7 mouse cellular contexts compared by ENCODE assay signal in the genomic region with DNA sequence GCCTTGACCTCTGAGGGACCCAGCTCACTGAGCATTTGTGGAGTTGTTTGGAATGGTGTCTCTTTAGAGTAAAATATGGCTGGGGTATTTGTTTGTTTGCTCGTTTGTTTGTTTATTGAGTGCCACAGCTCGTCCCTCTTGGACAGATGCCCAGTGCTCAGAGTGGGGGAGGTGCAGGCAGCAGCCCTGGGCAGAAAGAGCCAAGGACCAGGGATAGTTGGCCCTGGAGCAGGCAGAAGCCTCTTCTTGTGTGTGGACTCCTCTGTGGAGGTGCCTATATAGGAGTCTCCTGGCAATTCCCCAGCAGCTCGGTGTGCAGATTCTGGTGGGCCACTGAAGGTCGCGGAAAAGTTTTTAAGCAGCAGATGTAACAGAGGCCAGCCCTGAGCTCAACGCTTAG.
DNase-seq lines count a peak whose midpoint lies in the region; ATAC-seq and TF ChIP-seq lines count a peak whose summit lies in the region.

No protein-coding gene starts in this region.

- H3K4me3 ChIP-seq in forebrain, embryonic 11.5 days (ENCODE audit: low read depth, low read length), result peak overlapping the region; percentile 61; the same call in 1 of the 2 replicates
- peak overlapping the region; percentile 67 for H3K4me3 ChIP-seq in hindbrain, postnatal 0 days (ENCODE audit: low read length)
- H3K4me3 ChIP-seq in neural tube, embryonic 14.5 days (ENCODE audit: low read depth, low read length), result peak overlapping the region; percentile 55; the same call in 1 of the 2 replicates

- H3K9ac ChIP-seq in forebrain, embryonic 11.5 days (ENCODE audit: low read length), result no peak overlapping the region
- H3K9ac ChIP-seq in hindbrain, postnatal 0 days (replicated peaks; ENCODE audit: low read length), result peak overlapping the region; percentile 71; the same call in 1 of the 2 replicates
- H3K9ac ChIP-seq in neural tube, embryonic 14.5 days (replicated peaks; ENCODE audit: low read depth, low read length), result peak overlapping the region; percentile 72; the same call in 1 of the 2 replicates

- no peak for TF ChIP-seq CTCF in hindbrain, postnatal 0 days (IDR thresholded peaks at IDR 0.05; ENCODE audit: low read depth)

- peak; percentile 49 for DNase-seq in Muller cell, postnatal 12 days (ENCODE audit: inconsistent ontology term)
- peak; percentile 65 for DNase-seq in adrenal gland, adult 2 months
- DNase-seq in forebrain, embryonic 11.5 days (ENCODE audit: low spot score), result peak; percentile 56
- peak; percentile 67 for DNase-seq in hindbrain, postnatal 0 days (ENCODE audit: low spot score)
- peak; percentile 79 for DNase-seq in left cerebral cortex, postnatal 4 days

- H3K4me2 ChIP-seq in forebrain, embryonic 11.5 days (ENCODE audit: low read depth, low read length, severe bottlenecking), result peak overlapping the region; percentile 100
- H3K4me2 ChIP-seq in hindbrain, postnatal 0 days (ENCODE audit: low read depth, low read length), result peak overlapping the region; percentile 97
- H3K4me2 ChIP-seq in neural tube, embryonic 14.5 days (ENCODE audit: low read depth, low read length), result peak overlapping the region; percentile 100; the same call in 1 of the 2 replicates

- H3K9me3 ChIP-seq in forebrain, embryonic 11.5 days (ENCODE audit: control insufficient read depth, low read length), result no peaks in the 10 kb centered on the region
- no peaks in the 10 kb centered on the region for H3K9me3 ChIP-seq in hindbrain, postnatal 0 days (ENCODE audit: low read length)
- H3K9me3 ChIP-seq in neural tube, embryonic 14.5 days (ENCODE audit: control insufficient read depth, low read length), result no peaks in the 10 kb centered on the region

- peaks cover 20% of the 10 kb centered on the region; the same call in 1 of the 2 replicates for H3K4me1 ChIP-seq in forebrain, embryonic 11.5 days (replicated peaks; ENCODE audit: control insufficient read depth, insufficient read depth, low read length)
- 0 out of 2 replicates have a peak, but pooled peaks cover 13% of the 10 kb centered on the region for H3K4me1 ChIP-seq in hindbrain, postnatal 0 days (ENCODE audit: insufficient read depth, low read length)
- H3K4me1 ChIP-seq in neural tube, embryonic 14.5 days (ENCODE audit: control insufficient read depth, insufficient read depth, low read length), result peaks cover 14% of the 10 kb centered on the region

- peaks cover 4% of the 10 kb centered on the region; the same call in 1 of the 2 replicates for H3K27me3 ChIP-seq in forebrain, embryonic 11.5 days (ENCODE audit: control insufficient read depth, insufficient read depth, low read length)
- no peaks in the 10 kb centered on the region for H3K27me3 ChIP-seq in hindbrain, postnatal 0 days (ENCODE audit: insufficient read depth, low read length)
- peaks cover 3% of the 10 kb centered on the region; the same call in 1 of the 2 replicates for H3K27me3 ChIP-seq in neural tube, embryonic 14.5 days (ENCODE audit: control insufficient read depth, insufficient read depth, low read length)

- no peak overlapping the region for H3K27ac ChIP-seq in forebrain, embryonic 11.5 days (ENCODE audit: low read depth, low read length)
- H3K27ac ChIP-seq in hindbrain, postnatal 0 days, result no peak overlapping the region
- H3K27ac ChIP-seq in neural tube, embryonic 14.5 days (ENCODE audit: low read depth, low read length), result no peak overlapping the region

- no peaks in the 10 kb centered on the region for H3K36me3 ChIP-seq in forebrain, embryonic 11.5 days (ENCODE audit: control insufficient read depth, insufficient read depth, low read length)
- no peaks in the 10 kb centered on the region for H3K36me3 ChIP-seq in hindbrain, postnatal 0 days (ENCODE audit: insufficient read depth, low read length)
- no peaks in the 10 kb centered on the region for H3K36me3 ChIP-seq in neural tube, embryonic 14.5 days (ENCODE audit: control insufficient read depth, insufficient read depth, low read length)

- intact Hi-C loops in left cerebral cortex, postnatal 4 days (cut with DNase I), result no loop called here

- 24% methylated on average over 6 of the region's 6 CpGs for WGBS in forebrain, embryonic 11.5 days
- WGBS in hindbrain, postnatal 0 days, result 22% methylated on average over 6 of the region's 6 CpGs
- 31% methylated on average over 6 of the region's 6 CpGs for WGBS in neural tube, embryonic 14.5 days

- ATAC-seq in forebrain, embryonic 11.5 days (replicated peaks; ENCODE audit: low FRiP score), result 0 out of 2 replicates have a peak, but pooled peaks have one; percentile 39
- ATAC-seq in hindbrain, postnatal 0 days, result peak; percentile 72
- peak; percentile 51; the same call in 1 of the 2 replicates for ATAC-seq in neural tube, embryonic 14.5 days (ENCODE audit: low read depth)
- ATAC-seq in megakaryocyte-erythroid progenitor cell, adult 5-6 weeks (replicated peaks; ENCODE audit: low FRiP score, low TSS enrichment, poor library complexity, severe bottlenecking), result no peak
